Mouse (Mus musculus) bone marrow, adult 2 months (tissue): ENCODE results near the gene Erf.

Experiments
- CTCF ChIP-seq: fragments of 200-500 bp; IDR thresholded peaks from 2 replicates; pipeline ENCODE4 v1.5.1; 2011; ENCODE audit warnings: low read length, control low read depth; ENCODE audit not compliant: control insufficient read depth, insufficient read depth
- POLR2A ChIP-seq: fragments of 200-500 bp; IDR thresholded peaks from 2 replicates; pipeline ENCODE4 v1.6.1; 2011; ENCODE audit warnings: low read depth, mild to moderate bottlenecking, control low read depth, low read length, borderline replicate concordance; ENCODE audit not compliant: control insufficient read depth

GRCm38 (mm10) chr7:25269029-25269428, 18.5 kb upstream of the Erf start:
- TF ChIP-seq CTCF (no peak), POLR2A (no peak)
